Mouse (Mus musculus) lung, postnatal 0 days (tissue): ENCODE results near the gene Opcml.

Experiments
- CTCF ChIP-seq: IDR thresholded peaks from 2 replicates; pipeline ENCODE4 v1.5.1; 2016; ENCODE audit warnings: antibody characterized with exemption, mild to moderate bottlenecking
- EP300 ChIP-seq: IDR thresholded peaks from 2 replicates; pipeline ENCODE4 v1.6.1; 2016; ENCODE audit warnings: antibody characterized with exemption, mild to moderate bottlenecking, control low read depth

GRCm38 (mm10) chr9:28488499-28488898 lies 697.9 kb downstream of the Opcml start:
- TF ChIP-seq CTCF (no peak), EP300 (no peak)
